Mouse (Mus musculus): ENCODE data around the gene Nlrc4. TPM values are rescaled to one million over a fixed set of nuclear protein-coding genes. Genes with fewer than 3 reads are reported as not detected.

Gene Nlrc4
- total RNA-seq, 2 experiments from 2014 or later = 0.07 to 0.10 TPM

DNA sequence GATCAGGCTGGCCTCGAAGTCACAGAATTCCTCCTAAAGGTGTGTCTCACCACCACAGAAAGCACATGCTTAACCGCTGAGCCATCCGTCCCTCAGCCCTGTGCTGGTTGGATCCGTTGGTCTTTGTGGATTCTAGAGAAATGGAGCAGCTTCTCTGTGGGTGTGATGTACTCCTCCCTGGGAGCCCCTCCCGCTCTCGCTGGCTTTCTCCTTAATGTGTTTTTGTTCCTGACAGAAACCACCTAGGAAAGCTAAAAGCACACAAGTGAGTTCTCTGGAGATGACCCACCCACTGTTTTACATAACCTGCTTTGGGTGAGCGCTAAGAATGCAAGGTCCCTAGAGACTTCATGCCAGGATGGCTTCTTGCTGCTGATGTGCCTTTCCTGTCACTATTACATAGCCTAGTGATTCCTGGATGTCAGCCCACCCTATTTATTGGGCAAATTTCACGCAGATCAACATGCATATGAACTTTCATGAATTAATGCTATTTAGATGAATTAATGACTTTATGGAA lies 42.0 kb downstream of the Nlrc4 start:
- no peak for TF ChIP-seq CTCF (conservative IDR thresholded peaks at IDR 0.05)
- DNase-seq (ENCODE audit: low spot score in 2 of 2) = peak; percentile 20 to 35
- no peak overlapping the region for H3K27ac ChIP-seq
- no peak overlapping the region for H3K4me3 ChIP-seq

DNA sequence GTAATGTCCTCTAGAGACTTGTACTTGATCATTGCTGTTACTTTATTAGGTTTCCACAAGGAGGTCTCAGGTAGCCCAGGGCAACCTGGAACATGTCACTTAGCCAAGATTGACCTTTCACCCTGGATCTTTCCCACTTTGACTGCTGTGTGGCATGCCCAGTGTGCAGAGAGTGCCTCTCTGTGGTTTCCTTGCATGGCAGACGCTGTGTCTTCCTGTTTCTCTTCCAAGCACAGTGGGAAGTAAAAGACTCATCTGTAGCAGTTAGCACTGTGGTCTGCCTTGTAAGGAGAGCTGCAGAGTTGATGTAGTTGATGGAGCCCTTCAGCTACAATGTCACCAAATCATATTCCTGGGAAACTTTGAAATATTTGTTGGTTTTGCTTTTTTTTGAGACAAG lies 44.3 kb downstream of the Nlrc4 start:
- DNase-seq (ENCODE audit: low spot score in 2 of 2) = no peak
- Histone ChIP-seq H3K27ac (no peak overlapping the region), H3K4me3 (no peak overlapping the region)
- TF ChIP-seq CTCF (conservative IDR thresholded peaks at IDR 0.05) = no peak

DNA sequence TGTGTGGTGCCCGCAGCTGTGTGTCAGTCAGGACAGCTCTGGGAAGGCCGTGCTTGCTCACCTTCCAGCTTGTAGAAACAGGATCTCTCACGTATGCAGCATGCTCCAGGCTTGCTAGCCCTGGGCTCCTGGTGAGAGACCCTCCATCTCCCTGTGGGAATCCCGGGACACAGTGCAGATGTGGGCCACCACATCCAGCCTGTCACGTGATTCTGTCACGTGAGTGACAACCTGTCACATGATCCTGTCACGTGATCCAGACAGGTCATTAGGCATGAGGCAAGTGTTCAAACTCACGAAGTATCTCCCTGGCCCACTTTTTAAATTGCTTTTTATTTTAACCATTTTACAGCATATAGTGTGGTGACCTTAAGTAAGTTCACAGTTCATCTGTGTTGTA lies 45.6 kb downstream of the Nlrc4 start:
- DNase-seq (ENCODE audit: low spot score in 2 of 2) = no peak
- no peak for TF ChIP-seq CTCF (conservative IDR thresholded peaks at IDR 0.05)
- no peak overlapping the region for H3K27ac ChIP-seq
- no peak overlapping the region for H3K4me3 ChIP-seq

DNA sequence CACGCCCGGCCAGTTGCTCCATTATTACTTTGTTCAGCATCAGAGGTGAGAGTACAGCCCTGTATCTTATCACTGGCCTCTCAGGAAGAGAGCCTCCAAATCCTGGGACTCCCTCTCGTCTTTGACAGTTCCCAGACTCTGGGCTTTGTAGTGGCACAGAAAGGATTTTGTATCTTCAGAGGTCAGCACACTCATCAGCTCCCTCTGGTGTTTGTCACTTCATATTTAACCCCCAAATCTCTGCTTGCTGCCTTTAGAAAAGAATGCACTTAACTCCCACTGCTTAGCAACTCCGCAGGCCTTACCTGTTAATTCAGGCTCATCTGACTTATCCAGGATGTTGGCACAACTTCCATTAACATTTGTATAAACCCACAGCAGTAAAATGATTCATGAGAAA lies 49.2 kb downstream of the Nlrc4 start:
- DNase-seq (ENCODE audit: low spot score in 2 of 2) = no peak

DNA sequence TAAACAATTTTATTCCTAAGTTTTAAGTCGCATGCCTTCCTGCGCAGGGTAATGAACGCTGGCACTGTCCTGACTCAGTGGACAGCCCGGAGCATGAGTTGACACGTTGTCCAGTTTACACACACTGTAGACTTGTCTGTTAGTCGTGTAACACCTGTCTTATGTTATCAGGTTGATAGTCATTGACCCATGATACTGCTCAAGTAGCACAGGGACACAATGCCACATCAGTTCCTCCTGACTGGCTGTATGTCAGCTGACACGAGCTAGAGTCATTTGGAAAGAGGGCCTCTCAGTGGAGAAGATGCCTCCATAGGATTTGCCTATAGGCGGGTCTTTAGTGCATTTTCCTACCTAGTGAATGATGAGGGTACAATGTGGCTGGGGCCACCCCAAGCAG lies 52.5 kb downstream of the Nlrc4 start:
- Histone ChIP-seq H3K27ac (no peak overlapping the region), H3K4me3 (no peak overlapping the region)
- no peak for TF ChIP-seq CTCF (conservative IDR thresholded peaks at IDR 0.05)
- no peak for DNase-seq (ENCODE audit: low spot score in 2 of 2)

More for the DNA sequence above, 49.2 kb downstream of the Nlrc4 start:
- peak; percentile 62 for TF ChIP-seq CTCF (conservative IDR thresholded peaks at IDR 0.05)
- H3K4me3 ChIP-seq = no peak overlapping the region
- H3K27ac ChIP-seq = no peak overlapping the region

DNA sequence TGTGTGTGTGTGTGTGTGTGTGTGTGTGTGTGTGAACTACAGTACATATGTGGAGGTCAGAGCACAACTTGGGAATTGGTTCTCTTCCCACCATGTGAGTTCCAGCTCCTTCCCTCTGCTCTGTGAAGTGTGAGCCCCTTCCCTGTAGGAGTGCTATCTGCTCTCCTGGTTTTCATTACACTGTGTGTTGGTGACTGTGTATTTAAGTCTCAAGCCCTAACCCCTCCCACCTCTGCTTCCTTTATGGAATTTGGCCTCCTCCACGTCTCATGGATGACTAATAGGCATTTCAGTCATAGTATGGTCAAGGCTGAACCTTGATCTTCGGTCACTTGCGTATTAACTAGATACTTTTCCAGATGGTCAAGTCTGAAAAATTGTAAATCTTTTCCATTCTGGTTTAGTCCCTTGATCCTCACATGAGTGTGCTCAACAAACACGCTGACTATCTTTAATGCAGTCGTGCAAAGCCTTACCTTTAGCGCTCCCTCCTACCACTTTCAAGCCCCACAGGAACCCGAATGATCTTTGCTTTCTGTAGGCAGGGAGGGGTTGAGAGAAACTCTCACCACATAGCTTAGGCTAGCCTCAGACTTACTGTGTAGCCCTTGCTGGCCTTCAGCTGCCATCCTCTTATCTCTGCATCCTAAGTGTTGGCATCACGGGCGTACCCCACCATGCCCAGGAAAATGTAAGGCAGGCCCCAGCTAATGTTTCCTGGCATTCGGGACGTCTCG lies 56.3 kb downstream of the Nlrc4 start:
- TF ChIP-seq CTCF (conservative IDR thresholded peaks at IDR 0.05) = no peak
- Histone ChIP-seq H3K4me3 (no peak overlapping the region), H3K27ac (no peak overlapping the region)
- DNase-seq (ENCODE audit: low spot score in 2 of 2) = peak in 1 of 2 experiments; percentile 3

DNA sequence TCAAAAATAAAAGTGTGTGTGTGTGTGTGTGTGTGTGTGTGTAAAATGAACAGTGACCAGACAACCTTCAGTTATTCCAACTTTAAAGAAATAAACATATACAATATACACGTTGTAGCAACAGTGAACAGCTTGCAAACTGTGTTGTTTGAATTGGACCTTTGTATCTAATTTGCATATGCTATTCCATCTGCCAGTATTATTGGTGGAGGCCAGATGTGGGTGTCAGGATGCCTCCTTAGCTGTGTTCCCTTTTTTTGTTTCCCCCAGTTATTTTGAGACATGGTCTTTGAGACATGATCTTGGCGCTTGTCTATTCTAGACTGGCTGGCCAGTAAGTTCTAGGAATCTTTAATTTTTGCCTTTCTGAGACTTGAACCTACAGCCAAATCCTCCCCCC lies 61.8 kb downstream of the Nlrc4 start:
- Histone ChIP-seq H3K4me3 (no peak overlapping the region), H3K27ac (no peak overlapping the region)
- TF ChIP-seq CTCF (conservative IDR thresholded peaks at IDR 0.05) = no peak
- DNase-seq (ENCODE audit: low spot score in 2 of 2) = peak in 1 of 2 experiments; percentile 2

DNA sequence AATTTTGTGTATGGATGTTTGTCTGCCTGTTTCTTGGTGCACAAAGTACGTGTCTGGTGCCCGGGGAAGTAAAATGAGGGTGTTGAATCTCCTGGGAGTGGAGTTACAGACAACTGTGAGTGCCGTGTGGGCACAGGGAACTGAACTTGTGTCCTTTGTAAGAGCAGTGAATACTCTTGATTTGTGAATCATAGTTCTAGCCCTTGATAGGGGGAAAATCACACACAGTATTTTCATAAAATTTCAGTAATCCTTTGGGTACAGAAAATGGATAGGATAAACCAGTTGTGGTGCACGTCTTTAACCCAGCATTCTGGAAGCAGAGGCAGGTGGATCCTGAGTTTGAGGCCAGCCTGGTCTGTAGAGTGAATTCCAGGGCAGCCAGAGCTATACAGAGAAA lies 62.2 kb downstream of the Nlrc4 start:
- DNase-seq (ENCODE audit: low spot score in 2 of 2) = peak in 1 of 2 experiments; percentile 6
- Histone ChIP-seq H3K4me3 (no peak overlapping the region), H3K27ac (no peak overlapping the region)
- TF ChIP-seq CTCF (conservative IDR thresholded peaks at IDR 0.05) = no peak

DNA sequence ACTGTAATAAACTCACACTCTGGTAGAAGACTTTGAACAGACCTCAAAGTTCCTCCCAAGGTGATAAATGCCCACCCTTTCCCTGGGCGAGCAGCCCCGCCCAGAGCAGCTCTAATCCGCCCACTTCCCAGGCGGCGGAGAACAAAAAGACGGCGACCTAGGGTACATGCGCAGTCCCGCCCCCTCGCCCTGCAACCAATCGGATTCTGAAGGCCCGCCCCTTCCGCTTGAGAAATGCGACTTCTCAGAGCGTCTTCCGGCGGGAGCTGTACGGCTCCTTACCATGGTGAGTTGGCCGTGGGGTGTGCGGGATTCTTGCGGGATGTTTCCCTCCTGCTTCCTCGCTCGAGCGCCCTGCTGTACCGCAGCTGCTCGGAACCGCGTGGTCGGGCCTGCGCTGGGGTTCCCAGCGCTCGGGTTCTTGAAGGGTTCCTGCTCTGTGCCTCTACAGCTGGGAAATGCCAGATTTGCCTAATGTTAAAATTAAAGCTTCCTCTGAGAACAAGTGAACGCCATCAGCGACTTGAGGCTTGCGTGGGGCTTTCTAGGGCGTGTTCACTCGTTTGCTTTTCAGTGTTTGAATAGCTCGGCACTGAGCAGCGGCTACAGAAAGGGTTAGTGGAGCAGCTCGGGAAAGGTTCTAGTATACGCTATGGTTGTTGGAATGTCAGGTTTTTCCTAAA lies 63.4 kb downstream of the Nlrc4 start, which contains the start of gene Slc30a6:
Gene Slc30a6 (plus strand): TSS at position 226 of the 683 bp plus-strand sequence.
- Histone ChIP-seq H3K4me3 (peak within 1 kb of the TSS; percentile 67), H3K27ac (peak within 1 kb of the TSS; percentile 94)
- TF ChIP-seq CTCF (conservative IDR thresholded peaks at IDR 0.05) = no peak
- peak; percentile 96 to 98 for DNase-seq (ENCODE audit: low spot score in 2 of 2)

DNA sequence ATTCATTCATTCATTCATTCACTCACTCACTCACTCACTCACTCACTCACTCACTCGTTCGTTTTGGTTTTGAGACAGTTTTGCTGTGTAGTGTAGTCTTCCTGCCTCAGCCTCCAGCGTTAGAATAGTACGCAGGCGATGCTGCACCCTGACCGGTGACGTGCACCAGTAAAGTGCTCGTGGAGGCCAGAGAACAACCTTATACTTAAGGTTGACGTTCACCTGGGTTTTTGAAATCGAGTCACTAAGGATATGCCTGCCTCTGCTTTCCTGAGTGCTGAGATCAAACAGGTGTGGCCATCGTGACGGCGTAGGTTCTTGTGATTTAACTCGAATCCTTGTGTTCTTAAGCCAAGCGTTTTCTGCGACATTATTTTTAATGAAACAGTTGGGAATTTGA lies 64.1 kb downstream of the Nlrc4 start:
- no peak for TF ChIP-seq CTCF (conservative IDR thresholded peaks at IDR 0.05)
- Histone ChIP-seq H3K27ac (peak overlapping the region; percentile 94), H3K4me3 (peak overlapping the region; percentile 67)
- DNase-seq (ENCODE audit: low spot score in 2 of 2) = no peak

DNA sequence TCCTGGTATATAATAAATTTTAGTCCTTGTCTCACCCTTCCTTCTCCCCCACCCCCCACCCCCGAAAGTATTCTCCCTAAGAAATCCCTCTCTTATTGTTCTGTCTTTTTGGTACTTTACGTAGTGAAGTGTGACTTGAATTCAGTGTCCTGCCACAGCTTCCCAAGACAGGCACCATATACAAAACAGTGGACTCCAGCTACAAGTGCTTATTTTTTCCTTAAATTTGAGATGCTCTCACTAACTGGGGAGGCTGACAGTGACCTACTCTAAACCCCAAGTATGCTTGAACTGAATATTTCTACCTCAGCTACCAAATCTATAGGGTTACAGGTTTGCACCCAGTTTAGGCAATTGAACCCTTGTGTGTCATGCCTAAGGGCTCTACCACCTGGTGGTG lies 64.6 kb downstream of the Nlrc4 start:
- Histone ChIP-seq H3K4me3 (no peak overlapping the region), H3K27ac (no peak overlapping the region)
- no peak for TF ChIP-seq CTCF (conservative IDR thresholded peaks at IDR 0.05)
- peak in 1 of 2 experiments; percentile 5 for DNase-seq (ENCODE audit: low spot score in 2 of 2)

DNA sequence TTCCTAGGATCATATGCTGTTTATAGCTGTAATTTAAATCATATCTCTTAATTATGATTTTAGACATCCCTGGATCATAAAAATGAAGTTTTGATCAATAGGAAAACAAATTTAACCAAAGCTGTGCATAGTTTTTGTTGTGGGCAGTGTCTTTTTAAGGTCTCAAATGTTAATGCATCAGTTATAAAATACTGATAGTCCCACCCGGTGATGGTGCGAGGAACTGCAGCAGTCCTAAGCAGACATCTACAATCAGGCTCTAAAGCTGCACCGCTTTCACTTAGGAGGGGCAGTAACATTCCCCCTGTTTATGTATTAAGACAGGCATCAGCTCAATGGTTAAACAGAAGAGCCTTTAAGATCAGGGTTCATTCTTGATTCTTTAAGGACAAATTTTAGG lies 69.1 kb downstream of the Nlrc4 start:
- peak; percentile 50 for TF ChIP-seq CTCF (conservative IDR thresholded peaks at IDR 0.05)
- DNase-seq (ENCODE audit: low spot score in 2 of 2) = no peak
- Histone ChIP-seq H3K27ac (no peak overlapping the region), H3K4me3 (no peak overlapping the region)

DNA sequence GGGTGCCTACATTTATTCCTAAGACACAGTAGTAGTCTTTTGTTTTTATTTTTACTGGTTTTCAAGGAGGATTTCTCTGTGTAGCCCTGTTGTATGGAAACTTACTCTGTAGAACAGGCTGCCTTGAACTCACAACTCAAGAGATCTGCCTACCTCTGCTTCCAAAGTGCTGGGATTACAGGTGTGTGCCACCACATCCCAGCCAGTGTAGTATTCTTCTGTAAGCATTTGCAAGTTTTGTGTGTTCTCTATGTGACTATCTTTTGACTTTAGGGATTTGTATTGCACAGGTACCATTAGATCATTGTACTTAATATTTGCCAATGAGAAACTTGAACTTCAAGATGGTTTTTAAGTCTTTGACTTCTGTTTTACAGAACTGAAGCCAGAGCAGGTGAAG lies 72.3 kb downstream of the Nlrc4 start:
- TF ChIP-seq CTCF (conservative IDR thresholded peaks at IDR 0.05) = no peak
- DNase-seq (ENCODE audit: low spot score in 2 of 2) = no peak
- no peak overlapping the region for H3K27ac ChIP-seq
- no peak overlapping the region for H3K4me3 ChIP-seq

Measured in layer of hippocampus, adult 2 months (tissue).